Mouse (Mus musculus) hindbrain, postnatal 0 days (tissue): ENCODE measurements around the gene Isca2. TPM values are rescaled to one million over a fixed set of nuclear protein-coding genes. Genes with fewer than 3 reads are reported as not detected.

ENCODE experiments used
- ATAC-seq: fragments of 200-750 bp; cut with Nextera tagmentation; 2 replicates; pipeline ENCODE4 v1.8.0; 2017; ENCODE audit warnings: mild to moderate bottlenecking, moderate TSS enrichment, moderate library complexity
- DNase-seq: peaks from one replicate; pipeline ENCODE4 v3.0.0-alpha.2; 2015; ENCODE audit warnings: low spot score
- H3K27ac ChIP-seq: fragments of 300-500 bp; sonication (generic); 2 replicates; pipeline ENCODE4 v1.5.1; 2014; ENCODE audit warnings: mild to moderate bottlenecking
- H3K27me3 ChIP-seq: fragments of 300-500 bp; sonication (generic); 2 replicates; pipeline ENCODE4 v1.6.1; 2014; ENCODE audit warnings: low read length, mixed read lengths; ENCODE audit not compliant: insufficient read depth
- H3K36me3 ChIP-seq: fragments of 300-500 bp; sonication (generic); 2 replicates; pipeline ENCODE4 v1.6.1; 2014; ENCODE audit warnings: low read length, mixed read lengths; ENCODE audit not compliant: insufficient read depth
- H3K4me1 ChIP-seq: fragments of 300-500 bp; sonication (generic); 2 replicates; pipeline ENCODE4 v1.6.1; 2014; ENCODE audit warnings: antibody characterized with exemption, low read length, mixed read lengths; ENCODE audit not compliant: insufficient read depth
- H3K4me2 ChIP-seq: fragments of 300-500 bp; sonication (generic); 2 replicates; pipeline ENCODE4 v1.6.1; 2014; ENCODE audit warnings: low read depth, mild to moderate bottlenecking, low read length, moderate library complexity, mixed read lengths
- H3K4me3 ChIP-seq: fragments of 300-500 bp; sonication (generic); 2 replicates; pipeline ENCODE4 v1.5.1; 2014; ENCODE audit warnings: low read length
- H3K9ac ChIP-seq: fragments of 300-500 bp; sonication (generic); replicated peaks from 2 replicates; pipeline ENCODE4 v1.6.1; 2014; ENCODE audit warnings: mild to moderate bottlenecking, low read length, moderate library complexity, mixed read lengths
- H3K9me3 ChIP-seq: fragments of 300-500 bp; sonication (generic); 2 replicates; pipeline ENCODE4 v1.6.1; 2016; ENCODE audit warnings: low read length, mixed read lengths
- CTCF ChIP-seq: IDR thresholded peaks from 2 replicates; pipeline ENCODE4 v1.5.1; 2016; ENCODE audit warnings: antibody characterized with exemption, control low read depth, low read depth
- WGBS: fragments of 180-500 bp; shearing (Covaris S2); extraction: QIAGEN DNeasy Blood & Tissue Kit; methylation state at CpG from one replicate; pipeline ENCODE4 v1.1.7; 2014; 5-methylcytosine and 5-hydroxymethylcytosine counted together
- polyA plus RNA-seq: library from polyadenylated mRNA; unstranded; fragments of >200 nt; fragmentation: Nextera tagmentation; extraction: Ambion mirVana; gene quantifications from 2 replicates; pipeline ENCODE4 v1.2.1, GENCODE M21; 2015
- total RNA-seq: library from RNA; depleted of rRNA; stranded (reverse); fragments of >200 nt; gene quantifications from 2 replicates; pipeline ENCODE4 v1.2.3, GENCODE M21; 2014

The Isca2 gene
- total and polyA plus RNA-seq, 2 experiments from 2014 or later, result 102 to 133 TPM

GRCm38 (mm10) chr12:84811510-84811909 lies 38.5 kb downstream of the Isca2 start:
- TF ChIP-seq CTCF, result no peak
- Histone ChIP-seq H3K4me2 (no peak overlapping the region), H3K4me3 (no peak overlapping the region), H3K4me1 (no peaks in the 10 kb centered on the region), H3K9me3 (no peaks in the 10 kb centered on the region), H3K36me3 (no peaks in the 10 kb centered on the region), H3K27ac (no peak overlapping the region), H3K27me3 (no peaks in the 10 kb centered on the region), H3K9ac (no peak overlapping the region)
- WGBS, result 67% methylated on average over 4 of the region's 4 CpGs
- no peak for ATAC-seq
- no peak for DNase-seq

GRCm38 (mm10) chr12:84812004-84812403 lies 39.0 kb downstream of the Isca2 start:
- no peak for ATAC-seq
- Histone ChIP-seq H3K4me1 (no peaks in the 10 kb centered on the region), H3K9ac (no peak overlapping the region), H3K4me2 (no peak overlapping the region), H3K4me3 (no peak overlapping the region), H3K27ac (no peak overlapping the region), H3K27me3 (no peaks in the 10 kb centered on the region), H3K9me3 (no peaks in the 10 kb centered on the region), H3K36me3 (no peaks in the 10 kb centered on the region)
- no peak for DNase-seq
- TF ChIP-seq CTCF, result peak; percentile 35; the same call in 1 of the 2 replicates
- 62% methylated on average over 3 of the region's 3 CpGs for WGBS

- DNase-seq (no peak), ATAC-seq (no peak)
- H3K4me2 ChIP-seq, result no peak overlapping the region
- 50% methylated on average over 7 of the region's 7 CpGs for WGBS
- H3K36me3 ChIP-seq, result no peaks in the 10 kb centered on the region
- H3K4me3 ChIP-seq, result no peak overlapping the region
- peak; percentile 52 for TF ChIP-seq CTCF
- H3K27me3 ChIP-seq, result no peaks in the 10 kb centered on the region
- H3K9ac ChIP-seq, result no peak overlapping the region
- no peaks in the 10 kb centered on the region for H3K4me1 ChIP-seq
- no peaks in the 10 kb centered on the region for H3K9me3 ChIP-seq
- H3K27ac ChIP-seq, result no peak overlapping the region
These were observed 40.7 kb downstream of the Isca2 start for GRCm38 (mm10) chr12:84813773-84814172.

- H3K4me3 ChIP-seq, result no peak overlapping the region
- 79% methylated on average over 3 of the region's 3 CpGs for WGBS
- no peaks in the 10 kb centered on the region for H3K27me3 ChIP-seq
- ATAC-seq (no peak), DNase-seq (no peak)
- no peak overlapping the region for H3K4me2 ChIP-seq
- H3K9me3 ChIP-seq, result no peaks in the 10 kb centered on the region
- no peak overlapping the region for H3K27ac ChIP-seq
- TF ChIP-seq CTCF, result no peak
- no peaks in the 10 kb centered on the region for H3K4me1 ChIP-seq
- no peaks in the 10 kb centered on the region for H3K36me3 ChIP-seq
- no peak overlapping the region for H3K9ac ChIP-seq
These were observed 41.7 kb downstream of the Isca2 start for GRCm38 (mm10) chr12:84814663-84815325.

- 68% methylated on average over 4 of the region's 4 CpGs for WGBS
- no peak for ATAC-seq
- Histone ChIP-seq H3K4me2 (no peak overlapping the region), H3K4me1 (no peaks in the 10 kb centered on the region), H3K27ac (0 out of 2 replicates have a peak overlapping the region, but pooled peaks have one; percentile 11), H3K4me3 (no peak overlapping the region), H3K27me3 (no peaks in the 10 kb centered on the region), H3K36me3 (no peaks in the 10 kb centered on the region), H3K9me3 (no peaks in the 10 kb centered on the region), H3K9ac (no peak overlapping the region)
- TF ChIP-seq CTCF, result 0 out of 2 replicates have a peak, but pooled peaks have one; percentile 14
- no peak for DNase-seq
These were observed 45.4 kb downstream of the Isca2 start for GRCm38 (mm10) chr12:84818496-84818895.

GRCm38 (mm10) chr12:84819236-84820168 lies 46.5 kb downstream of the Isca2 start:
- Histone ChIP-seq H3K9me3 (no peaks in the 10 kb centered on the region), H3K4me1 (0 out of 2 replicates have a peak, but pooled peaks cover 7% of the 10 kb centered on the region), H3K4me2 (no peak overlapping the region), H3K36me3 (no peaks in the 10 kb centered on the region), H3K4me3 (no peak overlapping the region), H3K9ac (no peak overlapping the region), H3K27ac (0 out of 2 replicates have a peak overlapping the region, but pooled peaks have one; percentile 11), H3K27me3 (no peaks in the 10 kb centered on the region)
- ATAC-seq, result peak; percentile 69; the same call in 1 of the 2 replicates
- peak; percentile 36 for DNase-seq
- 70% methylated on average over 13 of the region's 13 CpGs for WGBS
- TF ChIP-seq CTCF, result no peak
